Mouse (Mus musculus) large intestine, adult 2 months (tissue): ENCODE results near the gene Usp51. TPM values are rescaled to one million over a fixed set of nuclear protein-coding genes. Genes with fewer than 3 reads are reported as not detected.
"Not testable (repeated sequence)": the region's sequence is repeated elsewhere in the genome, so short reads cannot be mapped to it uniquely, and the experiment has no call there.

ENCODE experiments used
- DNase-seq: peaks from one replicate; pipeline ENCODE4 v3.0.0-alpha.2; 2012; ENCODE audit warnings: low read depth, low spot score
- WGBS: fragments of 180-500 bp; shearing (Covaris S2); methylation state at CpG from one replicate; pipeline ENCODE4 v1.1.7; 2018; 5-methylcytosine and 5-hydroxymethylcytosine counted together
- polyA plus RNA-seq: library from polyadenylated mRNA; depleted of rRNA; stranded (reverse); fragments of >200 nt; gene quantifications from 2 replicates; pipeline ENCODE4 v1.2.3, GENCODE M21; 2012; rRNA removed

The Usp51 gene
- not detected in 2 replicates for polyA plus RNA-seq

DNA sequence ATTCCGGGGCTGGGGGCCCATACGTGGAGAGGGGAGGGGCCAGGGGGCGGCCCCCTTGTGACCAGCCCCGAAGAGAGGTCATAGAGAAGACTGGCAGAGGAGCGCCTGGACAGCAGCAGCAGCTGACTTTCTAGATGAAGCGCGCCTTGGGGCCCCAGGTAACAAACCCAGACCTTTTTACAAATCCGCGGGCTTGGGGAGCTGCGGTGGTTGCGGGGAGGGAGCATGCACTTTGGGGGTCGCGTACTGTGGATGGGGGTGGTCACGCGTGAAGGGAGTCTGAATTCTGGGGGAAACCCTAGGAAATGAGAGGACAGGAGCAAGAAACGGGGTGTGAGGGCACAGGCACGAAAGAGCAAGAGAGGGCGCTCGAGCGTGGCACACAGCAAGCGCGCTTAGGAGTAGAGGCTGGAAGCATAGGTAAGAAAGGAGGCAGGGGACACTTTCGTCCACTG is at the start of gene Usp51:
Gene Usp51 (plus strand): TSS at position 83 of the 455 bp plus-strand sequence.
- 19% methylated on average over 23 of the region's 23 CpGs for WGBS
- no peak for DNase-seq

DNA sequence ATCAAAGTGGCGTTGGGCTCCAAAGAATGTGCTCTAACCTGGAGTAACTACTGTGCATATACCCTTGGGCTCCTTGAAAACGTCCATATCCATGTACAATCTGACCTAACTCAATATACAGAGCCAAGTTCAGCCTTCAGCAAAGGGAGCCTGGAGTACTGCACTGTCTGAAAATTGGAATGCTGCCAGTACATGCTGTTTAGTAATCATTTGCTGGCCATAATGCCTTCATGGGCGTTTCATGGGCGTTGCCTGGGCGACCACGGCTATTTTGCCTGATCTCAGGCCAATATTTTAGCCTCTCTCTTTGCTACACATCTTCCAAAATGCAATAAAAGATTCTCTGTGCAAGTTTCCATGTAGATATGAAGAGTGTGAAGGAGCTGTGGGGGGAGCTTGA is 36.7 kb upstream of the Usp51 start:
- DNase-seq: no peak
- WGBS: 39% methylated on average over 6 of the region's 6 CpGs

DNA sequence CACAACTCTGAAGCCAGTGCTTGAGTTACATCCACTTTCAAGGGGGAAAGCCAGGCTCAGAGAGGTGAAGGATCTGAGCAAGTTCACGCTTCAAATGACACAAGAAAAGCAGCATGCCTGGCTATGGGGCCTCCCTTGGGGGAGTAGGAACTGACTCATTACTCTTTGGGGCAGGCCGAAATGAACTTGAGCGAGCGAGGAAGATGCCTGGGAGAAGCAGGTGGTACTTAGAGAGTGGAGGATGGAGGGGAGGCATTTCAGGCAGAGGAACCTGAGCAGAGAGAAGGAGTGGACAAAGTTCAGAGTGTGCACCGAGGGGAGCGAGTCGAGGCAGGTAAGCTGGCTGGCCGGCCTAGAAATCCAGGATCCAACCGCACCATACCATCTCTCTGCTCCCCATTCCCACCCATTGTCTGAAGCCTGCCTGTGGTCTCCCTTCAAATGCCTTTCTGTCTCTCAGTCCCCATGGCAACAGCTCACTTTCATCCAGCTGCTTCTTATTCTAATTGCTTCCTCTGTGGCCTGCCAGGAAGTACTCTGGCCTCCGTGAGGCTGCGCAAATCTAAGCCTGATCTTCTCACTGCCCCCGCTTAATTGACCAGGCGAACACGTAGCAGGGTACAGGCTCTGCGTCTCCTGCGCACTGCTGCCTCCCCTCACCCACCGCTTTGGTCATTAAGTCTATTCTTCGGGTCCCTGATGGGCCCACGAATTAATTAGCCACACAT is 32.6 kb upstream of the Usp51 start:
- not testable (repeated sequence) for DNase-seq
- WGBS: 33% methylated on average over 6 of the region's 19 CpGs

DNA sequence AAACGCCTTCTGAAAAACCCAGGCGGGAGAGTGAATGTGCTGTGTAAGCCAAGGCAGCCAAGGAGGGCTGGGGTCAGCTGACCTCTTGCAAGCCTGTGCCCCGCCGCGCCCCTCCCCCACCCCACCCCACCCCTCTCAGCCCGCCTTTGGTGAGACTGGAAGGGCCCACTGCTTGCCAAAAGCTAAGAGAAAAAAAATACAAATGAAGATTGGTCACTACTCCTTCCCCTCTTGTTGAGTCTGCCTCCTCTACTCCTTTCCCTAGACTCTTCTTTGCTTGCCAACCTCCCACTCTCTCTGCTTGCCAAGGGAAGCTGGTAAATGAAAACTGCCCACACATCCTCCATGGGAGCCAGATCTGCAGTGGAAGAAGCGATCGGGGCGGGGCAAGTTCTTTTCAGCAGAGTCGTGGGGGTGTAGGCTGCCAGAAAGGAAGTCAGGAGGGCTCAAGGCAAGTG is 32.0 kb upstream of the Usp51 start:
- 10% methylated on average over 9 of the region's 10 CpGs for WGBS
- DNase-seq: no peak

DNA sequence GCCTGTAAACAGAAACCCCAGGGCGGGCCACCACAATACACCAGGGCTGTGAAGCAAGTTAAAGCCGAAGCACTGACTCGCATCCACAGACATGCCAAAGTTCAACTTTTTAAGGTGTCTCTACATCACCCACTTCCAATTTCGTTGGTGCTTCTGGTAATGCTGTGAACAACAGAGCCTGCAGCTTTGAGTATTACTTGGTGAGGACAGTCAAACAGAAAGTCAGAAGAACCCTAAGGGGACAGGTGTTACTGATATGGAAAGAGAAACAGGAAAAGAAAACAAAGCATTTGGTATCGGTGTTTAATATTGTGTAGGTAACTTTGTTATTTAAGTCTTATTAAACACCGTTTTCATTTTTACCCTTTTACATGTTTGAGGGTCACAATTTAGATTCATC is 29.7 kb upstream of the Usp51 start:
- WGBS: 84% methylated on average over 6 of the region's 6 CpGs
- DNase-seq: no peak

DNA sequence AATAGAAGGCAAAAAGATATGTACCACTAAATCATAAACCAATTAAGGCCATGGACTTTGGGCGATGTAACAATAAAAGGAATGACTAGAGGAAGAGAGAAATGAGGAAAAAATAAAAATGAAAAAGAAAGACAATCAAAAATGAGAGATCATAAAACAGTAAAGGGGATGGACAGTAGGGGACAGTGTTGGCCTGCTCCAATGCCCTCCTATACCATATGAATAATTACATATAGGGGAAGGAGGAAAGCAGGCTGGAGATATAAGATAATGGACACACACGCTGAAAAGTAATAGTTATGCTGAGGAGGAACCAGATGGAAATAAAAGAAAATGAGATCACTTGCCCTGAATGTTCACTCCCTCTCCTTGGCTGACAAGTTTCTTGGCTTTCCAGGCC is 21.3 kb upstream of the Usp51 start:
- 34% methylated on average over 2 of the region's 2 CpGs for WGBS
- DNase-seq: no peak

DNA sequence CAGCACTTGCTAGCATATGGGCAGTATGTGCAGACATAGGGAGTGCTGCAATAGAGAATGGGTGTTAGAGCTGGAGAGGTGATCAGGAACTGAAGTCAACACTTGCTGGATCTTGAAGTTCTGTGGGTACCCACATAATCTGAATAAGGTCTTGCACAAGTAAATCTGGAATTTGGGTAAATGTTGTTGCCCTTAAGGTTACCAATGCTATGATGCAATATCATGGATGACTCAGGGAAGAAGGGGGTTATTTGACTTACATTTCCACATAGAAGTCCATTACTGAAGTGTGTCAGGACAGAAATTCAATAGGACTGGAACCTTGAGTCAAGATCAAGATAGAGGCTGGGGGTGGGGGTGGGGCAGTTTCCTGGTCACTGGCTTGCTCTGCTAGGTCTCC is 16.4 kb upstream of the Usp51 start:
- not testable (repeated sequence) for DNase-seq

DNA sequence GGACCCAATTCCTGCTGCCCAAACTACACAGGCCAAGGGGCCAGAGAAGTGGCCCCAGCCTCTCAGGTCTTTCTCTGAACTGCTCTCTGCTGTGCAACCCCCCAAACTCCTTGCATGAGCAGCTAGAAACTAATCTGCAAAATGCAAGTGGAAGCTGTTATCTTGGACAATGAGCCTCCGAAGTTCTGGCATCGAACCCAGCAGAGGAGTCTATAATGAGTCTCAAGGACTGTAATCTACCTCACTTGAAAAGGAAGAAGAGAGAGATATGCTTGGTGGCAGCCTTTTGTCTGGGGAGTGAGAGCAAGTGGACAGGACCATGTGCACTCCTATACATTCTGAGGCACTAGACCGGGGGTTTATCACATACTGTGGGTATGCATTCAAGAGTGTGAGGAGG is 10.2 kb upstream of the Usp51 start:
- WGBS: no CpG with 5 or more reads among the region's 3 CpGs
- not testable (repeated sequence) for DNase-seq

DNA sequence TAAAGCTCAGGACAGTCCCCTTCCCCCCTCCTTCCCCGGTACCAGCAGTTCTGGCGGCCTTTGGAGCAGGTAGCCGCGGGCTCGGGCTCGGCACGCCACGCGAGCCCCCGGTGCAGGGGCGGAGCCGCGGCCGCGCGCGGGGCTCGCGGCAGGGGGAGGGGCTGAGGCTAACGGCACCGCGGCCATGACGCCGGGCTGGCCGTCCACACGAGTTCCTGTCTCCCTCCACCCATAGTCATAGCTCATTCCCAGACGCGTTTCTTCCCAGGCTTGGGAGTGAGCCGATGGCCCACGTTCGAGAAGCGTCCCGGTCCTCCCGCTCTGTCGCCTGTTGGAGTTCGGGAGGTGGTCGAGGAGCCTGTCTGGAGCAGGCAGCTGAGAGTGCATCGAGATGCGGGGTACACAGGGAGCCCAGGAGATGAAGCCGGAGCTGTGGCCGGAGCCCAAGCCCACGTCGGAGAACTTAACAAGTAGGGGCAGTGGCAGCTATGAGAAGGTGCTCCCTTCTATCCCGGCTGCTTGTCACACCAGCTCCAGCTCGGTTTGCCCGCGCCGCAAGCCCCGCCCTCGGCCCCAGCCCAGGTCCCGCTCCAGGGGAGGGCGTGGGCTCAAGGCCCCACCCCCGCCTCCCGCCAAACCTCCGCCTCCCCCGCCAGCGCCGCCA is 884 bp downstream of the Usp51 start:
- 20% methylated on average over 57 of the region's 58 CpGs for WGBS
- no peak for DNase-seq

DNA sequence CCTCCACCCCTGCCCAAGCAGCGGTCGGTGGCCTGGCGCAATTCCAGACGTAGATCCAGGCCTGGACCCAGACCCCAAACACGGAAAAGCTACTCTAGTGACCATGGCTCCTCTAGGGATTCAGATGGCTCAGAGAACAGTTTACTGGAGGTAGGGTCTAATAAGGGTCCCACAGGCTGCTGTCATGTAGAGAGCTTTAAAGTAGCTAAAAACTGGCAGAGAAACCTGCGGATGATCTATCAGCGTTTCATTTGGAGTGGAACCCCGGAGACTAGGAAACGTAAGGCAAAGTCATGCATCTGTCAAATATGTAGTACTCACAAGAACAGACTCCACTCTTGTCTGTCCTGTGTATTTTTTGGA is 1.4 kb downstream of the Usp51 start:
- 27% methylated on average over 9 of the region's 9 CpGs for WGBS

DNA sequence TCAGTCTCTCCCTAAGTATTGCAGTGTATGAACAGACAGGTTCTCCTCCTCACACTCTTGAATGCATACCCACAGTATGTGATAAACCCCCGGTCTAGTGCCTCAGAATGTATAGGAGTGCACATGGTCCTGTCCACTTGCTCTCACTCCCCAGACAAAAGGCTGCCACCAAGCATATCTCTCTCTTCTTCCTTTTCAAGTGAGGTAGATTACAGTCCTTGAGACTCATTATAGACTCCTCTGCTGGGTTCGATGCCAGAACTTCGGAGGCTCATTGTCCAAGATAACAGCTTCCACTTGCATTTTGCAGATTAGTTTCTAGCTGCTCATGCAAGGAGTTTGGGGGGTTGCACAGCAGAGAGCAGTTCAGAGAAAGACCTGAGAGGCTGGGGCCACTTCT is 19.0 kb downstream of the Usp51 start:
- WGBS: no CpG with 5 or more reads among the region's 3 CpGs
- DNase-seq: not testable (repeated sequence)

More for the DNA sequence above, 1.4 kb downstream of the Usp51 start:
- no peak for DNase-seq

DNA sequence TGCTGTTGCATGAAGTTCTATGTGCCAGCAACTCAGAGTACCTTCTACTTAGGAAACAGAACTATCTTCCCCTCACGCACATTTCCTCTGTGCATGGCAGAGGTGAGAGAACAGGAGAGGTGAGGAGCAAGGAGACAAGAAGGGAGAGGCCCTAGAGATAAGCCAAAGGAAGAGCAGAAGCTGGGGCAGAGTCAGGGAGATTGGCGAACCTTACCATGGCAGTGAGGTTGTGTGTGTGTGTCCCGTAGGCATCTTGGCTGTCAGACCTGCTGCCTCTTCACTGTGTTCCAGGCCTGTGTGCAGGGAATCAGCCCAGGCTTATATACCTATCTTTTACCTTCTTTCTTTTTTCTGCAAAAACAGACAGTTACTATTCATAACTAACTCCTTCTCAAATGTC is 19.4 kb downstream of the Usp51 start:
- 82% methylated on average over 3 of the region's 3 CpGs for WGBS

DNA sequence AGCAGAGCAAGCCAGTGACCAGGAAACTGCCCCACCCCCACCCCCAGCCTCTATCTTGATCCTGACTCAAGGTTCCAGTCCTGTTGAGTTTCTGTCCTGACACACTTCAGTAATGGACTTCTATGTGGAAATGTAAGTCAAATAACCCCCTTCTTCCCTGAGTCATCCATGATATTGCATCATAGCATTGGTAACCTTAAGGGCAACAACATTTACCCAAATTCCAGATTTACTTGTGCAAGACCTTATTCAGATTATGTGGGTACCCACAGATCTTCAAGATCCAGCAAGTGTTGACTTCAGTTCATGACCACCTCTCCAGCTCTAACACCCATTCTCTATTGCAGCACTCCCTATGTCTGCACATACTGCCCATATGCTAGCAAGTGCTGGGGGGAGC is 25.3 kb downstream of the Usp51 start:
- DNase-seq: not testable (repeated sequence)

More for the DNA sequence above, 19.4 kb downstream of the Usp51 start:
- DNase-seq: not testable (repeated sequence)

DNA sequence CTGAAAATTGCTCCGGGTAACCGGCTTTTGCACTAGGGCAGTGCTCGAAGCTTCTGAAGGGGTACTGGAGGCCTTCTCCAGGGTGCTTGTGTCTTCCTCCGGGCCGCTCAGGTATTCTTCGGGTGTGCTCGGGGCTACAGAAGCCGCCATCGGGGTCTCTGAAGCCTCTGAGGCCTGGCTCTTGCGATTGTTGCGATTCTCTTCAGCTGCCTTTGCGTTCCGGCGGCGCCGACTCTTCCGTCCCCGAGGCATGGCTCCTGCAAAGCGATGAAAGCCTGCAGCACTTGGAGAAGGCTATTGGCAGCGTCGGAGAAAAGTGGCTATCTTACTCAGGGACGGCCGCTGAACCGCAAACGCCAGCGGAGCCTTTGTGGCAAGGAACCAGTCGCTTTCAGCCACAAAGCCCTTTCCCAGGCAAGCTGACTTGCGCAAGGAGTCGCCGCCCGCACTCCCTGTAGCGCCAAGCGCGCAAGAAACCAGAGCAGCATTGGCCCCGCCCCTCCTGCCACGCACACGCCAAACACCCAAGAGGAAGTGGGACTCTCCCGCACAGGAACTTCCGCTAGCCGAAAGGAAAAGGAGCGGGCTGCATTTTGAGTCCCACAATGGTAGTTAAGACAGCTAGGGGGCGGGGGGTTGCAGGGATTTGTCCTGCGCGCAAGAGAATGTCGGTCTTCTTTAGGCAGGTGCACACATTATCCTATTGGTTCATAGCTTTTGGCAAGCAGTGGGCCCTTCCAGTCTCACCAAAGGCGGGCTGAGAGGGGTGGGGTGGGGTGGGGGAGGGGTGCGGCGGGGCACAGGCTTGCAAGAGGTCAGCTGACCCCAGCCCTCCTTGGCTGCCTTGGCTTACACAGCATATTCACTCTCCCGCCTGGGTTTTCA is 31.1 kb downstream of the Usp51 start, which contains the start of gene Mageh1:
Gene Mageh1 (minus strand): TSS at position 489 of the 885 bp plus-strand sequence.
- 25% methylated on average over 49 of the region's 49 CpGs for WGBS
- peak; percentile 29 for DNase-seq

DNA sequence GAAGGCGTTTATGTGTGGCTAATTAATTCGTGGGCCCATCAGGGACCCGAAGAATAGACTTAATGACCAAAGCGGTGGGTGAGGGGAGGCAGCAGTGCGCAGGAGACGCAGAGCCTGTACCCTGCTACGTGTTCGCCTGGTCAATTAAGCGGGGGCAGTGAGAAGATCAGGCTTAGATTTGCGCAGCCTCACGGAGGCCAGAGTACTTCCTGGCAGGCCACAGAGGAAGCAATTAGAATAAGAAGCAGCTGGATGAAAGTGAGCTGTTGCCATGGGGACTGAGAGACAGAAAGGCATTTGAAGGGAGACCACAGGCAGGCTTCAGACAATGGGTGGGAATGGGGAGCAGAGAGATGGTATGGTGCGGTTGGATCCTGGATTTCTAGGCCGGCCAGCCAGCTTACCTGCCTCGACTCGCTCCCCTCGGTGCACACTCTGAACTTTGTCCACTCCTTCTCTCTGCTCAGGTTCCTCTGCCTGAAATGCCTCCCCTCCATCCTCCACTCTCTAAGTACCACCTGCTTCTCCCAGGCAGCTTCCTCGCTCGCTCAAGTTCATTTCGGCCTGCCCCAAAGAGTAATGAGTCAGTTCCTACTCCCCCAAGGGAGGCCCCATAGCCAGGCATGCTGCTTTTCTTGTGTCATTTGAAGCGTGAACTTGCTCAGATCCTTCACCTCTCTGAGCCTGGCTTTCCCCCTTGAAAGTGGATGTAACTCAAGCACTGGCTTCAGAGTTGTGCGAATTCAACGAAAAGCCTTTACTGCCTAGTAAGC is 31.9 kb downstream of the Usp51 start:
- DNase-seq: not testable (repeated sequence)
- 49% methylated on average over 7 of the region's 22 CpGs for whole genome bisulfite sequencing

Other genes starting within 250 kb of the Usp51 start
- 2.9 and 4.2 TPM in 2 replicates for gene Shroom2, start 237.0 kb upstream of the Usp51 start, polyA plus RNA-seq
- gene Gpr143, start 224.5 kb upstream of the Usp51 start, polyA plus RNA-seq: not detected in 2 replicates
- 2.6 and 2.8 TPM in 2 replicates for gene Mageh1, start 31.1 kb downstream of the Usp51 start, polyA plus RNA-seq
- not detected in 2 replicates for gene Foxr2, start 112.3 kb downstream of the Usp51 start, polyA plus RNA-seq
- gene Rragb, start 133.5 kb downstream of the Usp51 start, polyA plus RNA-seq: 0.43 and 0.69 TPM in 2 replicates
- 0.17 and 0.26 TPM in 2 replicates for gene Klf8, start 231.0 kb downstream of the Usp51 start, polyA plus RNA-seq